In genomic region chr12:108554120-108554841, GRCm38 (mm10) we compare ENCODE assay signal across 9 mouse cellular contexts. TPM values are rescaled to one million over a fixed set of nuclear protein-coding genes. Genes with fewer than 3 reads are reported as not detected.
A peak's percentile ranks its signal among the peaks of the same experiment; 100 is the strongest.
DNase-seq lines count a peak whose midpoint lies in the region; ATAC-seq and TF ChIP-seq lines count a peak whose summit lies in the region.
"Had no signal": no experiment of that assay in that cellular context is flagged by ENCODE, and none has a peak within 500 bp of the region (broad histone marks: within the 10 kb centered on the region; RNA-seq: fewer than 3 reads in every experiment).

Gene Evl, plus strand, starts transcription at chr12:108554720.

- whole genome bisulfite sequencing in heart, embryonic 12.5 days: 3% methylated on average over 50 of the region's 50 CpGs
- 2% methylated on average over 50 of the region's 50 CpGs for whole genome bisulfite sequencing in kidney, embryonic 16.5 days
- WGBS in liver, adult 2 months: 5% methylated on average over 50 of the region's 50 CpGs
- 1% methylated on average over 39 of the region's 50 CpGs for WGBS in stomach, embryonic 15.5 days

- H3K4me2 ChIP-seq in heart, embryonic 12.5 days: peak within 1 kb of the TSS; percentile 87
- peak within 1 kb of the TSS; percentile 66 for H3K4me2 ChIP-seq in kidney, embryonic 16.5 days (replicated peaks; ENCODE audit: low read depth, low read length)
- peak within 1 kb of the TSS; percentile 69 for H3K4me2 ChIP-seq in myocyte (ENCODE audit: low read depth)
- peak within 1 kb of the TSS; percentile 70 for H3K4me2 ChIP-seq in stomach, embryonic 15.5 days

- H3K79me3 ChIP-seq in C2C12 (ENCODE audit: low read depth): peaks cover 26% of the 10 kb centered on the region

- H3K4me1 ChIP-seq in heart, embryonic 12.5 days (replicated peaks): peaks cover 34% of the 10 kb centered on the region
- H3K4me1 ChIP-seq in kidney, embryonic 16.5 days (ENCODE audit: insufficient read depth, low read length): peaks cover 36% of the 10 kb centered on the region
- no peaks in the 10 kb centered on the region for H3K4me1 ChIP-seq in liver, adult 2 months (ENCODE audit: control insufficient read depth, insufficient read depth, low read length)
- H3K4me1 ChIP-seq in stomach, embryonic 15.5 days: peaks cover 23% of the 10 kb centered on the region

- peak within 1 kb of the TSS; percentile 95 for H3K9ac ChIP-seq in heart, embryonic 12.5 days
- peak within 1 kb of the TSS; percentile 93 for H3K9ac ChIP-seq in kidney, embryonic 16.5 days (replicated peaks; ENCODE audit: low read length)
- H3K9ac ChIP-seq in liver, adult 2 months (ENCODE audit: low read depth, low read length): peak within 1 kb of the TSS; percentile 66
- H3K9ac ChIP-seq in stomach, embryonic 15.5 days: peak within 1 kb of the TSS; percentile 97

- peaks cover 42% of the 10 kb centered on the region for H3K79me2 ChIP-seq in C2C12 (ENCODE audit: control insufficient read depth, insufficient read depth)
- H3K79me2 ChIP-seq in liver, adult 2 months (ENCODE audit: control insufficient read depth, insufficient read depth, low read length): no peaks in the 10 kb centered on the region
- H3K79me2 ChIP-seq in myocyte (ENCODE audit: control insufficient read depth, insufficient read depth): peaks cover 32% of the 10 kb centered on the region

- peak; percentile 83 for DNase-seq in brain, embryonic 18.5 days (ENCODE audit: low read depth, low spot score)
- DNase-seq in liver, adult 2 months (ENCODE audit: extremely low read depth, low read depth, low spot score): no peak

- H3K4me3 ChIP-seq in C2C12 (ENCODE audit: insufficient read depth, poor library complexity, severe bottlenecking): peak within 1 kb of the TSS; percentile 65
- peak within 1 kb of the TSS; percentile 86 for H3K4me3 ChIP-seq in heart, embryonic 12.5 days
- peak within 1 kb of the TSS; percentile 91 for H3K4me3 ChIP-seq in kidney, embryonic 16.5 days (ENCODE audit: low read length)
- peak within 1 kb of the TSS; percentile 53 for H3K4me3 ChIP-seq in liver, adult 2 months (ENCODE audit: insufficient read depth, low read depth, low read length)
- H3K4me3 ChIP-seq in myocyte: peak within 1 kb of the TSS; percentile 36
- H3K4me3 ChIP-seq in stomach, embryonic 15.5 days (replicated peaks): peak within 1 kb of the TSS; percentile 97

- no peak for TF ChIP-seq POLR2A in liver, adult 2 months (IDR thresholded peaks at IDR 0.05; ENCODE audit: extremely low read depth, insufficient read depth, low read length)
- peak; percentile 77 for TF ChIP-seq POLR2A in myocyte (IDR thresholded peaks at IDR 0.05; ENCODE audit: insufficient read length, low read depth)

- H3K9me3 ChIP-seq in heart, embryonic 12.5 days (replicated peaks): no peaks in the 10 kb centered on the region
- no peaks in the 10 kb centered on the region for H3K9me3 ChIP-seq in kidney, embryonic 16.5 days (ENCODE audit: low read length)
- H3K9me3 ChIP-seq in stomach, embryonic 15.5 days: no peaks in the 10 kb centered on the region

- peak within 1 kb of the TSS; percentile 97 for H3ac ChIP-seq in C2C12 (ENCODE audit: control insufficient read depth, insufficient read length, low read depth)
- peak within 1 kb of the TSS; percentile 57 for H3ac ChIP-seq in myocyte (ENCODE audit: control insufficient read depth, insufficient read length)

- H3K36me3 ChIP-seq in C2C12 (ENCODE audit: control insufficient read depth, insufficient read depth) (peaks cover 4% of the 10 kb centered on the region), myocyte (ENCODE audit: control insufficient read depth, insufficient read depth) (no peaks in the 10 kb centered on the region)
- no peaks in the 10 kb centered on the region for H3K36me3 ChIP-seq in heart, embryonic 12.5 days
- H3K36me3 ChIP-seq in kidney, embryonic 16.5 days (ENCODE audit: insufficient read depth, low read length): no peaks in the 10 kb centered on the region
- no peaks in the 10 kb centered on the region for H3K36me3 ChIP-seq in liver, adult 2 months (ENCODE audit: control insufficient read depth, insufficient read depth, low read length)
- H3K36me3 ChIP-seq in stomach, embryonic 15.5 days: no peaks in the 10 kb centered on the region

- H3K27ac ChIP-seq in heart, embryonic 12.5 days (ENCODE audit: poor library complexity, severe bottlenecking): peak within 1 kb of the TSS; percentile 74
- H3K27ac ChIP-seq in kidney, embryonic 16.5 days (ENCODE audit: low read length): peak within 1 kb of the TSS; percentile 66; the same call in 1 of the 2 replicates
- H3K27ac ChIP-seq in liver, adult 2 months (replicated peaks; ENCODE audit: insufficient read depth, low read depth, low read length): no peak within 1 kb of the TSS
- H3K27ac ChIP-seq in stomach, embryonic 15.5 days: peak within 1 kb of the TSS; percentile 88

- no peak for ATAC-seq in erythroid progenitor cell, adult 5-6 weeks (replicated peaks; ENCODE audit: low FRiP score, poor library complexity, severe bottlenecking)
- ATAC-seq in heart, embryonic 12.5 days (ENCODE audit: insufficient number of reproducible peaks, low FRiP score): peak; percentile 93
- peak; percentile 90 for ATAC-seq in kidney, embryonic 16.5 days (ENCODE audit: low FRiP score, low TSS enrichment)
- ATAC-seq in stomach, embryonic 15.5 days (ENCODE audit: insufficient read depth, low FRiP score, low read depth): peak; percentile 89

- H3K27me3 ChIP-seq in C2C12 (ENCODE audit: control insufficient read depth, insufficient read depth, insufficient read length) (no peaks in the 10 kb centered on the region), myocyte (ENCODE audit: control insufficient read depth, insufficient read depth, insufficient read length) (no peaks in the 10 kb centered on the region)
- 0 out of 2 replicates have a peak, but pooled peaks cover 3% of the 10 kb centered on the region for H3K27me3 ChIP-seq in heart, embryonic 12.5 days (replicated peaks)
- no peaks in the 10 kb centered on the region for H3K27me3 ChIP-seq in kidney, embryonic 16.5 days (ENCODE audit: insufficient read depth, low read length)
- peaks cover 24% of the 10 kb centered on the region for H3K27me3 ChIP-seq in liver, adult 2 months (ENCODE audit: control insufficient read depth, insufficient read depth, low read length)
- no peaks in the 10 kb centered on the region for H3K27me3 ChIP-seq in stomach, embryonic 15.5 days (replicated peaks)

- no peak for TF ChIP-seq CTCF in C2C12 (IDR thresholded peaks at IDR 0.05; ENCODE audit: control insufficient read depth, insufficient read depth, insufficient read length)
- TF ChIP-seq CTCF in liver, adult 2 months (IDR thresholded peaks at IDR 0.05; ENCODE audit: low read depth, low read length): no peak

TF ChIP-seq in C2C12, 6 proteins besides CTCF, POLR2A, EP300 and RAD21:
- TF ChIP-seq MYOD1 (IDR thresholded peaks at IDR 0.05; ENCODE audit: control insufficient read depth, insufficient read length, low read depth) (no peak), MYOG (IDR thresholded peaks at IDR 0.05; ENCODE audit: control insufficient read depth, extremely low read depth, insufficient read length) (no peak)

TF ChIP-seq in myocyte, 11 proteins besides CTCF, POLR2A, EP300 and RAD21:
- TF ChIP-seq E2F4 (IDR thresholded peaks at IDR 0.05; ENCODE audit: insufficient read depth) (peak; percentile 44), POLR2AphosphoS2 (IDR thresholded peaks at IDR 0.05; ENCODE audit: insufficient read length, low read depth) (peak; percentile 74), REST (IDR thresholded peaks at IDR 0.05; ENCODE audit: insufficient read depth, insufficient read length) (no peak), MAX (IDR thresholded peaks at IDR 0.05; ENCODE audit: low read depth) (no peak)

RNA-seq across cellular contexts. Expression of gene Evl, which starts in this region (rescaled TPM):
- polyA plus RNA-seq in C2C12 (2012; fragmentation: generic; extraction: Trizol) (89.9 TPM), myocyte (2012; fragmentation: generic; extraction: Trizol) (71.5 TPM)
- 56.6 and 94.8 TPM in 2 replicates for total RNA-seq in erythroid progenitor cell, adult 5-6 weeks (2015; ENCODE audit: low replicate concordance)
- 12.6 and 13.4 TPM in 2 replicates for total RNA-seq in erythroid progenitor cell, adult 5-6 weeks (2017; ENCODE audit: low replicate concordance)
- polyA plus RNA-seq in heart, embryonic 12.5 days (2016; fragmentation: Nextera tagmentation; extraction: Ambion mirVana): 43.0 and 43.1 TPM in 2 replicates
- 40.6 and 42.8 TPM in 2 replicates for polyA plus RNA-seq in kidney, embryonic 16.5 days (2015; fragmentation: Nextera tagmentation; extraction: Ambion mirVana)
- total RNA-seq in liver, adult 2 months (2014; rRNA removed): 5.3 and 6.1 TPM in 2 replicates
- polyA plus RNA-seq in liver, adult 2 months (2012; rRNA removed): 6.0 and 6.9 TPM in 2 replicates
- polyA plus RNA-seq in stomach, embryonic 15.5 days (2015; fragmentation: Nextera tagmentation; extraction: Ambion mirVana): 48.3 and 59.1 TPM in 2 replicates
- total RNA-seq: MEL had no signal

Comparison
In these comparisons a context has a peak if more than half of its experiments do, and no peak if none do; other contexts are left out.
1. H3K4me3 ChIP-seq: peak in every context shown above with its lines; median percentile 97 in stomach, embryonic 15.5 days; 91 in kidney, embryonic 16.5 days; 86 in heart, embryonic 12.5 days; 65 in C2C12; 53 in liver, adult 2 months; 36 in myocyte.